Mouse (Mus musculus): Measurements from ENCODE around the gene Mrpl55. TPM values are rescaled to one million over a fixed set of nuclear protein-coding genes. Genes with fewer than 3 reads are reported as not detected.

Gene Mrpl55
- polyA plus RNA-seq, 1 experiment = 57.1 TPM

- TF ChIP-seq CTCF (IDR thresholded peaks at IDR 0.05; ENCODE audit: extremely low read depth, insufficient read depth, low read length) (no peak), POLR2A (IDR thresholded peaks at IDR 0.05; ENCODE audit: extremely low read depth, insufficient read depth, low read length) (no peak)
- H3K27ac ChIP-seq (ENCODE audit: insufficient read depth, low read length) = no peak overlapping the region
- H3K4me1 ChIP-seq (ENCODE audit: control insufficient read depth, insufficient read depth, low read length) = peaks cover 3% of the 10 kb centered on the region
- no peak overlapping the region for H3K4me3 ChIP-seq (ENCODE audit: insufficient read depth, low read length)
Observed at GRCm38 (mm10) chr11:59212892-59213494, 10.7 kb downstream of the Mrpl55 start.

GRCm38 (mm10) chr11:59216955-59217354 is 14.7 kb downstream of the Mrpl55 start:
- Histone ChIP-seq H3K4me3 (ENCODE audit: insufficient read depth, low read length) (no peak overlapping the region), H3K27ac (ENCODE audit: insufficient read depth, low read length) (no peak overlapping the region), H3K4me1 (ENCODE audit: control insufficient read depth, insufficient read depth, low read length) (peaks cover 10% of the 10 kb centered on the region)
- TF ChIP-seq CTCF (IDR thresholded peaks at IDR 0.05; ENCODE audit: extremely low read depth, insufficient read depth, low read length) (no peak), POLR2A (IDR thresholded peaks at IDR 0.05; ENCODE audit: extremely low read depth, insufficient read depth, low read length) (no peak)

GRCm38 (mm10) chr11:59218389-59218998 is 16.2 kb downstream of the Mrpl55 start:
- TF ChIP-seq POLR2A (IDR thresholded peaks at IDR 0.05; ENCODE audit: extremely low read depth, insufficient read depth, low read length) (no peak), CTCF (IDR thresholded peaks at IDR 0.05; ENCODE audit: extremely low read depth, insufficient read depth, low read length) (no peak)
- Histone ChIP-seq H3K27ac (ENCODE audit: insufficient read depth, low read length) (no peak overlapping the region), H3K4me3 (ENCODE audit: insufficient read depth, low read length) (no peak overlapping the region), H3K4me1 (ENCODE audit: control insufficient read depth, insufficient read depth, low read length) (peaks cover 10% of the 10 kb centered on the region)

- TF ChIP-seq POLR2A (IDR thresholded peaks at IDR 0.05; ENCODE audit: extremely low read depth, insufficient read depth, low read length) (no peak), CTCF (IDR thresholded peaks at IDR 0.05; ENCODE audit: extremely low read depth, insufficient read depth, low read length) (peak; percentile 36; the same call in 1 of the 2 replicates)
- no peak overlapping the region for H3K4me3 ChIP-seq (ENCODE audit: insufficient read depth, low read length)
- peaks cover 10% of the 10 kb centered on the region for H3K4me1 ChIP-seq (ENCODE audit: control insufficient read depth, insufficient read depth, low read length)
- no peak overlapping the region for H3K27ac ChIP-seq (ENCODE audit: insufficient read depth, low read length)
Observed at GRCm38 (mm10) chr11:59219064-59219463, 16.8 kb downstream of the Mrpl55 start.

- Histone ChIP-seq H3K27ac (ENCODE audit: insufficient read depth, low read length) (no peak overlapping the region), H3K4me3 (ENCODE audit: insufficient read depth, low read length) (no peak overlapping the region), H3K4me1 (ENCODE audit: control insufficient read depth, insufficient read depth, low read length) (peaks cover 13% of the 10 kb centered on the region)
- TF ChIP-seq POLR2A (IDR thresholded peaks at IDR 0.05; ENCODE audit: extremely low read depth, insufficient read depth, low read length) (no peak), CTCF (IDR thresholded peaks at IDR 0.05; ENCODE audit: extremely low read depth, insufficient read depth, low read length) (no peak)
Observed at GRCm38 (mm10) chr11:59221604-59222003, 19.3 kb downstream of the Mrpl55 start.

GRCm38 (mm10) chr11:59222306-59222705 is 20.0 kb downstream of the Mrpl55 start:
- Histone ChIP-seq H3K4me1 (ENCODE audit: control insufficient read depth, insufficient read depth, low read length) (peaks cover 13% of the 10 kb centered on the region), H3K27ac (ENCODE audit: insufficient read depth, low read length) (no peak overlapping the region), H3K4me3 (ENCODE audit: insufficient read depth, low read length) (no peak overlapping the region)
- no peak for TF ChIP-seq POLR2A (IDR thresholded peaks at IDR 0.05; ENCODE audit: extremely low read depth, insufficient read depth, low read length)
- TF ChIP-seq CTCF (IDR thresholded peaks at IDR 0.05; ENCODE audit: extremely low read depth, insufficient read depth, low read length) = no peak

GRCm38 (mm10) chr11:59224025-59224424 is 21.7 kb downstream of the Mrpl55 start:
- Histone ChIP-seq H3K4me1 (ENCODE audit: control insufficient read depth, insufficient read depth, low read length) (peaks cover 6% of the 10 kb centered on the region), H3K27ac (ENCODE audit: insufficient read depth, low read length) (no peak overlapping the region), H3K4me3 (ENCODE audit: insufficient read depth, low read length) (no peak overlapping the region)
- no peak for TF ChIP-seq POLR2A (IDR thresholded peaks at IDR 0.05; ENCODE audit: extremely low read depth, insufficient read depth, low read length)
- no peak for TF ChIP-seq CTCF (IDR thresholded peaks at IDR 0.05; ENCODE audit: extremely low read depth, insufficient read depth, low read length)

- no peak for TF ChIP-seq POLR2A (IDR thresholded peaks at IDR 0.05; ENCODE audit: extremely low read depth, insufficient read depth, low read length)
- H3K4me1 ChIP-seq (ENCODE audit: control insufficient read depth, insufficient read depth, low read length) = peaks cover 5% of the 10 kb centered on the region
- no peak overlapping the region for H3K4me3 ChIP-seq (ENCODE audit: insufficient read depth, low read length)
- no peak overlapping the region for H3K27ac ChIP-seq (ENCODE audit: insufficient read depth, low read length)
Observed at GRCm38 (mm10) chr11:59224470-59224869, 22.2 kb downstream of the Mrpl55 start.

- TF ChIP-seq POLR2A (IDR thresholded peaks at IDR 0.05; ENCODE audit: extremely low read depth, insufficient read depth, low read length) = no peak
- TF ChIP-seq CTCF (IDR thresholded peaks at IDR 0.05; ENCODE audit: extremely low read depth, insufficient read depth, low read length) = no peak
- Histone ChIP-seq H3K27ac (ENCODE audit: insufficient read depth, low read length) (no peak overlapping the region), H3K4me1 (ENCODE audit: control insufficient read depth, insufficient read depth, low read length) (peaks cover 5% of the 10 kb centered on the region), H3K4me3 (ENCODE audit: insufficient read depth, low read length) (no peak overlapping the region)
Observed at GRCm38 (mm10) chr11:59225167-59225566, 22.9 kb downstream of the Mrpl55 start.

GRCm38 (mm10) chr11:59226251-59226650 is 24.0 kb downstream of the Mrpl55 start:
- no peak overlapping the region for H3K27ac ChIP-seq (ENCODE audit: insufficient read depth, low read length)
- H3K4me3 ChIP-seq (ENCODE audit: insufficient read depth, low read length) = peak overlapping the region; percentile 55; the same call in 1 of the 2 replicates
- H3K4me1 ChIP-seq (ENCODE audit: control insufficient read depth, insufficient read depth, low read length) = peaks cover 5% of the 10 kb centered on the region
- TF ChIP-seq CTCF (IDR thresholded peaks at IDR 0.05; ENCODE audit: extremely low read depth, insufficient read depth, low read length) = no peak
- TF ChIP-seq POLR2A (IDR thresholded peaks at IDR 0.05; ENCODE audit: extremely low read depth, insufficient read depth, low read length) = no peak

Data from cortical plate, adult 2 months (tissue).